Mouse (Mus musculus): ENCODE results near the gene Pramef12. TPM values are rescaled to one million over a fixed set of nuclear protein-coding genes. Genes with fewer than 3 reads are reported as not detected.
A peak's percentile ranks its signal among the peaks of the same experiment; 100 is the strongest.

Gene Pramef12
- total and polyA plus RNA-seq, 2 experiments = not detected

GRCm38 (mm10) chr4:144433216-144433615 is 25.0 kb upstream of the Pramef12 start:
- no peaks in the 10 kb centered on the region for H3K4me1 ChIP-seq (ENCODE audit: control insufficient read depth, insufficient read depth, low read length)
- H3K79me2 ChIP-seq (ENCODE audit: control insufficient read depth, insufficient read depth, low read length) = no peaks in the 10 kb centered on the region
- TF ChIP-seq CTCF (IDR thresholded peaks at IDR 0.05; ENCODE audit: low read depth, low read length) (no peak), POLR2A (IDR thresholded peaks at IDR 0.05; ENCODE audit: extremely low read depth, insufficient read depth, low read length) (no peak)
- no peak overlapping the region for H3K9ac ChIP-seq (ENCODE audit: low read depth, low read length)
- H3K4me3 ChIP-seq (ENCODE audit: insufficient read depth, low read depth, low read length) = no peak overlapping the region
- 78% methylated on average over 5 of the region's 5 CpGs for WGBS
- H3K27me3 ChIP-seq (ENCODE audit: control insufficient read depth, insufficient read depth, low read length) = no peaks in the 10 kb centered on the region
- no peak for DNase-seq (ENCODE audit: extremely low read depth, low read depth, low spot score)
- H3K36me3 ChIP-seq (ENCODE audit: control insufficient read depth, insufficient read depth, low read length) = no peaks in the 10 kb centered on the region
- no peak overlapping the region for H3K27ac ChIP-seq (replicated peaks; ENCODE audit: insufficient read depth, low read depth, low read length)

DNA sequence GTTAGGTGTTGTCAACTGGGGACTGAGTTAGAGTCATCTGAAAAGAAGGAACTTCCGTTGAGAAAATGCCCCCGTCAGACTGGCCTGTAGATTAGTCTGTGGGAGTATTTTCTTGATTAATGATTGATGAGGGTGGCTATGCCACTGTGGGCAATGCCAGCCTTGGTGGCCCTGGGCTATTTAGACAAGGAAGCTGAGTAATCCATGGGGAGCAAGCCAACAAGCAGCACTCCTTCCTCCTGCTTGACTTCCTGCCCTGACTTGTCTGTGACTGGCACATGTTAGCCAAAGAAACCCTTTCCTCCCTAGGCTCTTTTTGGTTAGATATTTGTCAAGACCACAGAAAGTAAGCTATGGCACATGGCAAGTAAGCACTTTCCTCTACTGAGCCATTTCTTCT is 22.5 kb upstream of the Pramef12 start:
- 66% methylated on average over 2 of the region's 2 CpGs for WGBS
- TF ChIP-seq CTCF (IDR thresholded peaks at IDR 0.05; ENCODE audit: low read depth, low read length) = no peak
- Histone ChIP-seq H3K9ac (ENCODE audit: low read depth, low read length) (no peak overlapping the region), H3K4me1 (ENCODE audit: control insufficient read depth, insufficient read depth, low read length) (no peaks in the 10 kb centered on the region), H3K27me3 (ENCODE audit: control insufficient read depth, insufficient read depth, low read length) (no peaks in the 10 kb centered on the region), H3K36me3 (ENCODE audit: control insufficient read depth, insufficient read depth, low read length) (no peaks in the 10 kb centered on the region), H3K79me2 (ENCODE audit: control insufficient read depth, insufficient read depth, low read length) (no peaks in the 10 kb centered on the region), H3K27ac (replicated peaks; ENCODE audit: insufficient read depth, low read depth, low read length) (no peak overlapping the region), H3K4me3 (ENCODE audit: insufficient read depth, low read depth, low read length) (no peak overlapping the region)
- no peak for DNase-seq (ENCODE audit: extremely low read depth, low read depth, low spot score)

DNA sequence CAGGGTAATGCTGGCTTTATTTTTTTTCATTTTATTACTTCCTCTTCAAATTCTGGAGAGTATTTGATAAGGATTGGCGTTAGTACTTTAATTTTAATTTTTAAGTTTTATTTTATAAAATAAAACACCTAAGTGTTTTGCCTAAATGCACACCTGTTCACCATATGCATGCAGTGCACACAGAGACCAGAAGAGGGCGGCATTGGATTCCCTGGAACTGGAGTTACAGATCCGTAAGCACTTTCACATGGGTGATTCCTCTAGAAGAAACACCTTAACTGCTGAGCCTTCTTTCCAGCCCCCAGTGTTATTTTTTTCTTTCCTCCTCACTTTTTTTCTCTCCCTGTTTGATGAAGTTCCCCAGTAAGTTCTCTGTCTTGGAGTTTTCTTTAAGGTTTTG is 20.6 kb upstream of the Pramef12 start:
- peak; percentile 4 for DNase-seq (ENCODE audit: extremely low read depth, low read depth, low spot score)

GRCm38 (mm10) chr4:144424590-144424989 is 16.3 kb upstream of the Pramef12 start:
- no peak overlapping the region for H3K4me3 ChIP-seq (ENCODE audit: insufficient read depth, low read depth, low read length)
- no peak overlapping the region for H3K27ac ChIP-seq (replicated peaks; ENCODE audit: insufficient read depth, low read depth, low read length)
- no peak overlapping the region for H3K9ac ChIP-seq (ENCODE audit: low read depth, low read length)
- no peaks in the 10 kb centered on the region for H3K4me1 ChIP-seq (ENCODE audit: control insufficient read depth, insufficient read depth, low read length)
- no peaks in the 10 kb centered on the region for H3K79me2 ChIP-seq (ENCODE audit: control insufficient read depth, insufficient read depth, low read length)
- TF ChIP-seq CTCF (IDR thresholded peaks at IDR 0.05; ENCODE audit: low read depth, low read length) = no peak
- no peak for TF ChIP-seq POLR2A (IDR thresholded peaks at IDR 0.05; ENCODE audit: extremely low read depth, insufficient read depth, low read length)
- H3K27me3 ChIP-seq (ENCODE audit: control insufficient read depth, insufficient read depth, low read length) = no peaks in the 10 kb centered on the region
- WGBS = 71% methylated on average over 5 of the region's 5 CpGs
- H3K36me3 ChIP-seq (ENCODE audit: control insufficient read depth, insufficient read depth, low read length) = no peaks in the 10 kb centered on the region
- DNase-seq (ENCODE audit: extremely low read depth, low read depth, low spot score) = no peak

More for the DNA sequence above, 20.6 kb upstream of the Pramef12 start:
- 15% methylated on average over 3 of the region's 3 CpGs for WGBS
- H3K9ac ChIP-seq (ENCODE audit: low read depth, low read length) = no peak overlapping the region
- H3K4me3 ChIP-seq (ENCODE audit: insufficient read depth, low read depth, low read length) = no peak overlapping the region
- H3K27me3 ChIP-seq (ENCODE audit: control insufficient read depth, insufficient read depth, low read length) = no peaks in the 10 kb centered on the region
- H3K27ac ChIP-seq (replicated peaks; ENCODE audit: insufficient read depth, low read depth, low read length) = no peak overlapping the region
- H3K36me3 ChIP-seq (ENCODE audit: control insufficient read depth, insufficient read depth, low read length) = no peaks in the 10 kb centered on the region
- no peaks in the 10 kb centered on the region for H3K4me1 ChIP-seq (ENCODE audit: control insufficient read depth, insufficient read depth, low read length)
- no peaks in the 10 kb centered on the region for H3K79me2 ChIP-seq (ENCODE audit: control insufficient read depth, insufficient read depth, low read length)
- no peak for TF ChIP-seq CTCF (IDR thresholded peaks at IDR 0.05; ENCODE audit: low read depth, low read length)
- TF ChIP-seq POLR2A (IDR thresholded peaks at IDR 0.05; ENCODE audit: extremely low read depth, insufficient read depth, low read length) = no peak

DNA sequence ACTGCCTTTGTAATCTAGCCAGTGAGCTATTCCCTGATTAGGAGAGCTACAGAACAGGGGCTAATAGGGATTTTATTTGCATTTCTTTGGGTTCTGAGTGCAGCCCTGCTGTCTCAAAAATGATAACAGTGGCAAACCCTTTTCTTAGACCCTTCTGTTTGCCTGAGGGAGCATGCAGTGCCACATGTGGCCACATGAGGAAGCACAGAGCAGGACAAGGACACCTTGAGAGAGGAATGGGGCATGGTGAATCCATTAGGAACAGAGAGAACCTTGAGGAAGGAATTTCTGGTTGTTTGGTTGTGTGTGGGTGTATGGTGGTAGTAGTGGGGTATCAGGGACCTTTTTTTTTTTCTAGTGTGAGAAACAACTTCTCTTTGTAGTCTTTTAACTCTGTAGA is 12.4 kb upstream of the Pramef12 start:
- TF ChIP-seq POLR2A (IDR thresholded peaks at IDR 0.05; ENCODE audit: extremely low read depth, insufficient read depth, low read length) (no peak), CTCF (IDR thresholded peaks at IDR 0.05; ENCODE audit: low read depth, low read length) (peak; percentile 17; the same call in 1 of the 2 replicates)
- H3K27ac ChIP-seq (replicated peaks; ENCODE audit: insufficient read depth, low read depth, low read length) = no peak overlapping the region
- H3K9ac ChIP-seq (ENCODE audit: low read depth, low read length) = no peak overlapping the region
- H3K79me2 ChIP-seq (ENCODE audit: control insufficient read depth, insufficient read depth, low read length) = no peaks in the 10 kb centered on the region
- H3K4me3 ChIP-seq (ENCODE audit: insufficient read depth, low read depth, low read length) = no peak overlapping the region
- H3K36me3 ChIP-seq (ENCODE audit: control insufficient read depth, insufficient read depth, low read length) = no peaks in the 10 kb centered on the region
- DNase-seq (ENCODE audit: extremely low read depth, low read depth, low spot score) = no peak
- no peaks in the 10 kb centered on the region for H3K27me3 ChIP-seq (ENCODE audit: control insufficient read depth, insufficient read depth, low read length)
- H3K4me1 ChIP-seq (ENCODE audit: control insufficient read depth, insufficient read depth, low read length) = no peaks in the 10 kb centered on the region

DNA sequence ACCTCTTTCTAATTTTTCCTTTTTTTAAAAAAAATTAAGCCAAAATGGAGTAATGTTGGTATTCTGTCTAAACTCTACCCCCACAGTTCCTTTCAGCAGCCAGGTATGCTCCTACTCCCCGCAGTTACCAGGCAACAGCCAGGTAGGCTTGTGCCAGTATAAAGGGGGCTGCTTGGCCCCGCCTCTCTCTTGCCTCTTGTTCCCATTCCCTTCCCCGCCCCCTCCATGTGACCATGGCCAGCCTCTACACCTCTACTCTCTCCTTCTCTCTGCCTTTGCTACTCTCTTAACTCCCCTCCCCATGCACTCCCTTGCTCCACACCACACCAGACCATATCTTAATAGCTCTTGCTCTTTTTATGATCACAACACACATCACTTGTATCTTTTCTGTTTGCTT is 2.0 kb downstream of the Pramef12 start:
- no peak for TF ChIP-seq POLR2A (IDR thresholded peaks at IDR 0.05; ENCODE audit: extremely low read depth, insufficient read depth, low read length)
- TF ChIP-seq CTCF (IDR thresholded peaks at IDR 0.05; ENCODE audit: low read depth, low read length) = no peak
- no peaks in the 10 kb centered on the region for H3K79me2 ChIP-seq (ENCODE audit: control insufficient read depth, insufficient read depth, low read length)
- no peaks in the 10 kb centered on the region for H3K4me1 ChIP-seq (ENCODE audit: control insufficient read depth, insufficient read depth, low read length)
- no peaks in the 10 kb centered on the region for H3K36me3 ChIP-seq (ENCODE audit: control insufficient read depth, insufficient read depth, low read length)
- H3K4me3 ChIP-seq (ENCODE audit: insufficient read depth, low read depth, low read length) = no peak overlapping the region
- H3K9ac ChIP-seq (ENCODE audit: low read depth, low read length) = no peak overlapping the region
- no peak for DNase-seq (ENCODE audit: extremely low read depth, low read depth, low spot score)
- no peak overlapping the region for H3K27ac ChIP-seq (replicated peaks; ENCODE audit: insufficient read depth, low read depth, low read length)
- peaks cover 2% of the 10 kb centered on the region; the same call in 1 of the 2 replicates for H3K27me3 ChIP-seq (ENCODE audit: control insufficient read depth, insufficient read depth, low read length)
- WGBS = 59% methylated on average over 3 of the region's 3 CpGs

Measured in liver, adult 2 months (tissue).